Mouse (Mus musculus): ENCODE data around the gene Hexdc.

Hexdc gene

DNA sequence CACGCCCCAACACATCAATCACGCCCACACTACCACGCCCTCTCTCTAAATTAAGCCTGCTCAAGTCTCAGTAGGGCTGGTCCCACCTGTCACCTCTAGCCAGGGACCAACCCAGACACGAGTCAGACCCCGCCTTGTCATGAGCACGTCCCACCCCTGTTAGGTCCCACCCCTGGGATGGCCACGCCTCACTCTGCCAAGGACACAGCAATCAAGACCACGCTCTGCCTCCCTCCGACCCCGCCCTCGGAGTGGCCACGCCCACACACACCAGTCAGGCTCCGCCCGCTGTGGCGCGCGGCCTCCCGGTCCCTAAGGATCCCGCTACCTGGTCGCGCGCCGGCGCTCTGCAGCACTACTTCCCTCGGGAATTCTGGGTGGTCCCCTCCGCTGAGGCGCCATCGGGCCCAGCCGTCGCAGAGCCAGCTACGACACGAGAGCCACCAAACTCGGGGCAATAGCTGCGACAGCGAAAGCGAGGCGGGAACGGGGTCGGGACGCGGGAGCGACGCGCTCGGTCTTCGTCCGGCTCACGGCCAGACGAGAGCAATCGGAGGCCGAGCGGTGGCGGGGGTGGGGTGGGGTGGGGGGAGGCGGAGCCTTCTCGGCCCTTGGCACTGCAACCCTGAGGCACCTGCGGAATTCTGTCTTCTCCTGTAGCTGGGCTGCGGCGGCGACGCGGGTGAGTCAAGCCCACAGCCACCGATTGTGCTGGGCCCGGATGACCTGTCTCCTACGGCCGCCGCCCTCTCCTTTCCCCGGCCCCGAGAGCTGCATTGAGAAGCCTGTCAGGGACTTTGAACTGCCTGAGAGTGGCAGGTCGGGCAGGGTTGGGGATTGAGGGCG lies at the start of gene Hexdc, which contains the start of gene Ogfod3:
Gene Hexdc (plus strand): TSS at position 273 of the 846 bp plus-strand sequence.
Gene Ogfod3 (minus strand): TSS at position 551 of the 846 bp plus-strand sequence.
- DNase-seq, result peak; percentile 97 to 98

DNA sequence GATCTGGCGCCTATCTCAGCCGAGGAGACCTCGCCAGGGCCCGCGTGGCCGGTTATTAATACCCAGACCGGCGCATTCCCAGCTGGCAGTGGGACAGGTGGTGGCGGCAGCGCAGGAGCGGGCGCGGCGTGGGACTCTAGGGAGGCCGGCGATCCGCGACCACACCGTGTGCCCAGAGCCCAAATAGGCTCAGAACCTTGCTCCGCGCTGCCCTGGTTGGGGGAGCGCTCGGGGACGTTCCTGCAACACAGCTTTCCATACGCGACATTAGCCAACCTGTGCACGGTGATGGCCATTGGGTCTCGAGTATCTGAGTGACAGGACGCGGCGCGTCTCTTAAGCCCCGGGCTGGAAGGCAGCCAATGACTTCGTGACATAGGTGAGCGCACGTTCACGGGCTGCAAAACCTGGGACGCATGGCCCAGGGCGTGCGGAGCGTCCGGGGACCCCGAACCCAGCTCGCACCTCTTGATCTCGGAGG lies 47.8 kb upstream of the Hexdc start:
- DNase-seq, result peak; percentile 83 to 85

DNA sequence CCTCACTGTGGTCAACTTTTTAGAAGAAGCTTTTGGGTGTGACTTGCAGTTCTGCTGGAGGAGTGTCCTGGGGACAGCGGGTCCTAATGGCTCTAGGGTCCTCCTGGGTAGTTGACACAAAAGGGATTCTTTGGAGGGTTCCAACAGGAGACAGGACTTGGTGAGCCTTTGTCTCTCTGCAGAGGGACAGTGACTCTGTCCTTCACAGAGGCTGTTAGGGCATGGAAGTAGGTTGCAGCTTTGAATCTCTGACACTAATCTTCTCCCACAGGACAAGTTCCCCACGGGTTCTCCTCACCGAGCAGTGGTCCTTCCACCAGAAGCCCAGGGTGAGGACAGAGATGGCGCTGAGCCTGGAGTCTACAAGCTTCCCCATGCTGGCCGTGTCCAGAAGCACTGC lies 44.3 kb upstream of the Hexdc start, which contains the start of gene Uts2r:
Gene Uts2r (plus strand): TSS at position 301 of the 400 bp plus-strand sequence.
- no peak for DNase-seq

DNA sequence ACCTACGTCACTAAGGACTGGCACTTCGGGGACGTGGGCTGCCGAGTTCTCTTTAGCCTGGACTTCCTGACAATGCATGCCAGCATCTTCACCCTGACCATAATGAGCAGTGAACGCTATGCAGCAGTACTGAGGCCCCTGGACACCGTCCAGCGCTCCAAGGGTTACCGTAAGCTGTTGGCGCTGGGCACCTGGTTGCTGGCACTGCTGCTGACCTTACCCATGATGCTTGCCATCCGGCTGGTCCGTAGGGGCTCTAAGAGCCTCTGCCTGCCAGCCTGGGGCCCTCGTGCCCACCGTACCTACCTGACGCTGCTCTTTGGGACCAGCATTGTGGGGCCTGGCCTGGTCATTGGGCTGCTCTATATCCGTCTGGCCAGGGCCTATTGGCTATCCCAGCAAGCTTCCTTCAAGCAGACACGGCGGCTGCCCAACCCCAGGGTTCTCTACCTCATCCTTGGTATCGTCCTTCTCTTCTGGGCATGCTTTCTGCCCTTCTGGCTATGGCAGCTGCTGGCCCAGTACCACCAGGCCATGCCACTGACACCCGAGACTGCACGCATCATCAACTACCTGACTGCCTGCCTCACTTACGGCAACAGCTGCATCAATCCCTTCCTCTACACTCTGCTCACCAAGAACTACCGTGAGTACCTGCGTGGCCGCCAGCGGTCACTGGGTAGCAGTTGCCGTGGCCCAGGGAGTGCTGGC lies 43.4 kb upstream of the Hexdc start:
- peak; percentile 71 to 79 for DNase-seq

DNA sequence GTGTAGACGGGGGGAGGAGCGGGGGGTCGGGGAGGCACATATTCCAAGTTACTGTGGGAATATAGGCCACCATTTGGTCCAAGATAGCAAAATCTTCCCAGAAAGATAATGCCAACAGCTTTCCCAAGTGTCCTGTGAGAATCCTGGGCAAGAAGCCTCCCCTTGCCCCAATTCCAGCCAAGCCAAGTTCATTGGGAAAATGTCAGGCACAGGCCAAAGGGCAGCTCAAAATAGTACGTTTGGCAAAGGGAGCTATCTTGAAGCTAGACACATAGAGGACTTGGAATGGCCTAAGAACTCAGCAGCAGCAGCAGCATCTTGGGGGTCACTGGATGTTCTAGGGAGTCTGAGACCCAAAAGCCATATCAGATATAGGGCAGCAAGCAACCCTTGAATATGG lies 40.5 kb upstream of the Hexdc start:
- DNase-seq, result no peak

DNA sequence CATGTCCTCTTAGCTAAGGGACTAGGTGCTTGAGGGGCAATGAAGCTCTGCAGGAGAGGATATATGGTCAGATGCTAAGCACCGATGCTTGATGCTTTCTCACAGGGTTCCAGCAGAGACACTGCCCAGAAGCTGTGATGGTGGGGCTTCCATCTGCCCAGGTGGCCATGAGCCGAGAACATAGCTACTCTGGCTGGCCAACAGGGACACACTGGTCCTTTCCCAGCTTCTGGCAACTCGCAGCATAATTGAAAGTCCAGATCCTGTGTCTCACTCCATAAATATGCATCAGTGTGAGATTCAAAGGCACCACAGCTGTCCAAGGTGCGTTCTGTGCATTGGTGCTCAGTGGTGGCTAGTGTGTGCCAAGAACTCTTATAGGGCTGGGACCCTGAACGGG lies 31.0 kb upstream of the Hexdc start:
- DNase-seq, result no peak

DNA sequence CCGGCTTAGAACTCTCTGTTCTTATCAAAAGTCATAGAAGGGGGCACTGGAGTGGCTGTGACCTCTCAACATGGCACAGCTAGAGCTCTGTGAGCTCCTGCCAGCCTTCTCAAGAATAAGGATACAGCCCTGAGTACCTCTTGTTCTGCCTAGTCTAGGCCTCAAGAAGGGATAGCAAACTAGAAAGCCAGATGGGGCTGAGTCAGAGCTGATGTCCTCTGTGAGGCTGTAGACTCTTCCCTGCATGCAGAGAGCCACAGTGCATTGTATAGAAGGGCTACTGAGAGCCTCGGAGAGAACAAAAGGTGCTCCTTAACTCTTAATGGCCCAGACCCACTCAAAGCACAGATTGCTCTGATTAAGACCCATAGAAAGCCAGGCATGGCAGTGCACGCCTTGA lies 30.0 kb upstream of the Hexdc start:
- no peak for DNase-seq

DNA sequence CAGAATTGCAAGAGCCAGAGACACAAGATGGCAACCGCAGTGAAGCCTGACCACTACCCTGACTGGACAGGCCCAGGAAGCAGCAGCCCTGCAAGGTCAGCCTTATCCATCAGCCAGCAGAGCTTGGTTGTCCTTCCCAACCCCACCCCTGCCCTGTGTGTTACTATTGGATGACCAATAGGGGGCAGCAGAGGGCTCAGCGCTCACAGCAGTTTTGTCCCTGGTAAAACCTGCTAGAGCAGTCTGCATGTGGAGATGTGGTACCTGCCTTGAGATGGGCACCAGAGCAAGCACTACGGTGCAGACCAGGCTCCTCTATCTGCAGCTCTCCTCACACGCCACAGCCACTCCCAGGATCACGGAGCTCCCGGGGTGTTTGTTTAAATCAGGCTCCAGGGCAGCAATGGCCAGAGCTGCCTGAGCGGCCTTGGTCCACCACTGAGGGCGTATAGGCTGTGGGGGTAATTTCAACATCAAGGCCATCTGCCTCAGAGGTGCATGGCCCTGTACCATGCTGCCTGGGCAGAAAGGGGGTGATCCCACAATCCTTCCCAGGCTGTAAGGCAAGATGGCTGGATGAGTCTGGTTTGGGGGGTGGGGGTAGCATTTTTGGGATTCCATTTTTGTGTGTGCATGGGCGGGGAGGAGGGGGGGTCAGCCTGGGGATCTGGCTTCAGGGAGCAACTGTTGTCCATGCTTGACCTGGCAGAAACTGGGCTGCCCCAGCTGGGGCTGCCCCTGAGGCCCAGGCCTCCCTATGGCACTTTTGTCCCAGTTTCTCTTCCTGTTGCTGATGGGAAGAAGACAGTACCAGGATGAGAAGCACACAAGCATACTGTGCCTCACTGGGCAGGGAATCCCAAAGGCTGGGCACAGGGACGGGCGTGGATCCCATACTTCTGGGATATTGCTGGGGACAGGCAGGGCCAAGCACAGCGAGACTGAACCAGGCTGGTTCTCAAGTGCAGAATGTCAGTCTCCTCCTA lies 27.7 kb upstream of the Hexdc start:
- peak; percentile 82 to 84 for DNase-seq

DNA sequence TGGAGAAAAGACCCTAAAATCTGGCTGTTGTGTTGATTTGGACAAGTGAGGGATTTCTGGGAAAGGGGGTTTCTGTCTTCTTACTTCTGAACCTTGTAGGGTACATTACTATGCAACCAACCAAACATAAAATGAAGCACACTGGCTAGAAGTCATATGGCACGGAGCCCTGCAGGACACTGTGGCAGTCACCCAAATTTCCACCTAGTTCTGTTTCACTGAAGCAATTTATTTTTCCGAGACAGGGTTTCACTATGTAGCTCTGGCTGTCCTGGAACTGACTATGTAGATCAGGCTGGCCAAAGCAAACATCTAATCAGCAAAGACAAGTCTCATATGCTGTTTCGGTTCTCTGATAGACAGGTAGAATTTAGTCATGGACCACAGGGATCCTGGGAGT lies 14.6 kb upstream of the Hexdc start:
- peak; percentile 67 to 69 for DNase-seq

DNA sequence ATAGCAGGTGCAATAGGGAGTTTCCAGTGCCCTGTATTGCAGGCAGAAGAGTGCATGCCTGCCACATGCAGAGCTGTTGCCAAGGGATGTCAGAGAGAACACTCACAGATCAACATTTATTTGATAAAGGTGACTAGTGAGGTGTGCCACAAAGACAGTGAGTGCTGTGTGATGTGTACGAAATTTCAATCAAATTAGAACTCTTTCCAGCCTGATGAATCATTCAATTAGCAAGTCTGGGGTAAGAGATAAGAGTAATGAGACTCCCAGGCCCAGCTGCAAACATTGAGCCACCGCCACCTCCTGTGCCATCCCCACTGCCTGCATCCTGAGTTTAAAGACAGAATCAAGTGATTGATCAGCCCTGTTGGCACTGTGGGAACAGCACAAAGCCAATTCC lies 11.5 kb upstream of the Hexdc start:
- DNase-seq, result no peak

DNA sequence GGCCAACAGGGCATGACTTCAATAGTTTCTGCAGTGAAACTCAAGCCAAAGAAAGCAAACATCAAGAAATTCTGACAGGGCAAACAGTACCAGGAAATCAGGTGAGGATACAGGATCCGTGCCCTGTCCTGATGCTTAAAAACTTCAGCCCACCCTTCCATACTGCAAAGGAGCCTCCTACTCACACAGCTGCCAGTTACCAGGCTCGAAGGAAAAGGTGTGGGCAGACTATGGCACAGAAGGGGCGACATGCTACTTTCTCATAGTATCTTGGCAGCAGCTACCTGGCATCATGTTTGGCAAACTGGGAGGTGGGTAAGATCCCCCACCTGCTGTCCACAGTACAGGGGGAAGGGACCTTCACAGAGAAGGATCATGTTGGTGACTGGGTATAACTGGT lies 10.8 kb upstream of the Hexdc start:
- no peak for DNase-seq

DNA sequence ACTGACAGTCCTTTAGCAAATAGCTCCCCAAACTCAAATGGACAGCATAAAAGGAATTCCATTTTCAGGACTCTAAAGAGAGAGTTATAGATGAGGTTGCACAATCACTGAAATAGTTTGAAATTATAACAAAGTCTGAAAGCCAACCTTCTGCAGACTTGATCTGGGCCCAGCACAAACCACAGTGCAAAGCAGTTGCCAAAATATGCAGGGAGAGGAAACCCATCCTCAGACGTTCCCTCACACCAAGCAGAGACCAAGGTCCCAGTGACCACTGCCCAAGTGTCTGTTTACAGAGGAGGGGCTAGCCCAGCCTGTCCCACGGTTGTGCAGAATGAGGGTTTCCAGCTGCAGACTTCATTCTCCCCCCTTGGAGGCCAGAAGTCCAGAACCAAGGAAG lies 5.6 kb upstream of the Hexdc start:
- no peak for DNase-seq

DNA sequence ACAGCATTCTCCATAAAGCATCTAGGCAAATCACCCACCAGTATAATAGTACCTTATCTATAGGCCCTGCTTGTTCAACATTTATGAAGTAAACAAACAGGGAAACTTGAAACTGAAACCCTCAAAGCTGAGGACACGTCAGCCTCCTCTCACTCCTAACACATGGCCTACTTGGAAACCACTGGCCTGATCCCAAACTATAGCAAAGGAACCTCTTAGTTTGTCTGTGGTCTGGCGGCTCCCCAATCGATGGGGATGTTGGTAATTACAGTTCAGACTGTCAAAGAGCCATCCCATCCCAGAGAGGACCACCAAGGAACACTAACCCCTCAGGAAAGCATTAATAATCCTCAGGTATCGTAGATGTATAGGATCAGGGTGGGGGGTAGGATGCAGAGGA lies 4.4 kb upstream of the Hexdc start:
- no peak for DNase-seq

DNA sequence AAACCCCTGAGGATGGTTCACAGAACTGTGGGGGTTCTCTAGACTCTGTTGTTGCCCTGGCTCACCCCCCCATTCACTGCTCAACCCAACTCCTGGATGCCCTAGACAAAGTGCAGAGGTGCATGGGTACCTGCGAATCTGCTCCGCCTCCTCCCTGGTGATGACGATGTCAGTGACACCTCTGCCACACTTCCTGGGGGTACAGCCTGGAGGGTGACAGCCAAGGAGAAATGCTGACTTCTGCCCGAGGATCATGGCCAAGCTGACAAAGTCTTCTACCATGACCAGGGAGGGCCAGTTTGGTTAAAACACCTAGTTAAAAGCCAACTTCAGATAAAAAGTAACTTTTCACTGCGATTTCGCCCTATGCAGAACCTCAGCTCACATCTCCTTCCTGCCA lies 3.5 kb upstream of the Hexdc start:
- no peak for DNase-seq

DNA sequence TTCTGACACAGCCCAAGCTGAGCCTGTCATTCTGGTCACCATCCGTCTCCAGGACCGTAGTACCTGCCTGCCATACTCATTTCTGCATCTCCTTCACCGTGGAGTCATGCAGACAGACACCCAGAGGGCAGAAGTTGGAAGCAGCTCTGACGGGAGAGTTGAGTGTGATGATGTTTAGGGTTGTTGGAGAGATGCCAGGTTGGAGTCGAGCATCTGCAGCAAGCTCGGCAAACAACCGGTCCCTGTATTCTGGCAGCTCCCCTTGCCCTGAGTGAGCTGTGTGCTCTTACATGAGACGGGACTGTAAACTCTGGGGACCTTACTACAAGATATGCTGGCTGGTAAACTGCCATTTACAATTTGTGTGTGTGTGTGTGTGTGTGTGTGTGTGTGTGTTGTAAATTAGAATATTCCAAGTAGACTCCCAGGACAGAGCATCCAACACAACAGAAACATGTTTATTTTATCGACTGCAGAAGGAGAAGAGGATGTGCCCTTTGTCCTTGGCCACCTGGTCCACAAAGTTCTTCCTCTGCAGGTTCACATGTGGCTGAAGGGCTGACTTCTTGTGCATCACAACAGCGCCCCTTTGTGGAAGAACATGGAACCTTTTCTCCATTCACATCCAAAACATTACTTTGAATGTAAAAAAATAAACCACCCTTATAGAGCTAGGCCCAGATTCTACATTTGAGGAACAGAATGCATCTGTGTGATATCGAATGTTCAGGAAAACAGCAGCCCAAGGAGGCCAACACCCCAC lies 2.6 kb upstream of the Hexdc start:
- peak; percentile 66 to 77 for DNase-seq

DNA sequence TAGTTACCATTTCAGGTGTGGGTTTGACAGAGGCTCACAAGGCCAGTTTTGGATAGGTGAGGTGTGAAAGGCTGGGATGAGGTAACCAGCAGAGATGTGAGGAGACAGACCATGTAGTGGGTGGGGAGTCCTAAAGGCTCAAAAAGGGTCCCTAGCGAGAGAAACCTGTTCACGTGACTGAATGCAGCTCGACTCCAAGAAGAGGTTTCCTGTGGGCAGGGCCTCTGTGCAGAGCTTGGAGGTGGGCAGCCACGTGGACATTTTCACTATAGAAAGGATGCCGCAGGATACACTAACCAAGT lies 423 bp upstream of the Hexdc start:
- no peak for DNase-seq

DNA sequence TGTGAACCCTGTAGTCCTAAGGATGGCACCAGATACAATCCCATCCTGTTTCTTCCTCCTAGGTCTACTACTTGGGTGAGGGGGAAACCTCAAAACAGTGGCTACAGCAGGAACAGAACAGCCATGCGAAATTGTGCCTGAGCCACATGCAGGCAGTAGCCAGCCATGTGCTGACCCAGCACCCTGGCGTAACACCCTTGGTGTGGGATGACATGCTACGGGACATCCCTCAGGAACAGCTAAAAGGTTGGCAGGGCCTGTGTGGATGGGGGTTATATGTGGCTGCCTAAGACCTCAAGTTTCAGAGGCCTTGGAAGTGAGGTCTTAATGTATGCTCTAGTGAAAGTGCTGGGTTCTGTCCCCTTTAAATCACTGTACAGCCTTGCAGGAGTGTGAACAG lies 12.6 kb downstream of the Hexdc start:
- DNase-seq, result no peak

DNA sequence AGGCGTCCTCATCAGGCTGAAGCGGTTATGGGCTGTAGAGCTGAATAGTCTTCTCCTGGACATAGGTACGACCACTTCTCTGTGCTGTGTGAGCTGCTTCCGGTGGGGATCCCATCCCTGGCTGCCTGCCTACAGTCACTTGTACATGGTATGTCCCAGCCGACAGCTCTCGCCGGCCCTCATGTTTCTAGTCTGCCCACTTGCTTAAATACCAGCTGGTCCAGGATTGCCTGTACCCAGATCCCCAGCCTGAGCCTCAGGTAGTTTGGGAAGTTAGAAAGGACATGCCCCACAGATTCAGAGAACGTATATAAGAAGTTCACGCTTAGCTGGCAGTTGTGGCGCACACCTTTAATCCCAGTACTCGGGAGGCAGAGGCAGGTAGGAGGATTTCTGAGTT lies 15.5 kb downstream of the Hexdc start:
- no peak for DNase-seq

DNA sequence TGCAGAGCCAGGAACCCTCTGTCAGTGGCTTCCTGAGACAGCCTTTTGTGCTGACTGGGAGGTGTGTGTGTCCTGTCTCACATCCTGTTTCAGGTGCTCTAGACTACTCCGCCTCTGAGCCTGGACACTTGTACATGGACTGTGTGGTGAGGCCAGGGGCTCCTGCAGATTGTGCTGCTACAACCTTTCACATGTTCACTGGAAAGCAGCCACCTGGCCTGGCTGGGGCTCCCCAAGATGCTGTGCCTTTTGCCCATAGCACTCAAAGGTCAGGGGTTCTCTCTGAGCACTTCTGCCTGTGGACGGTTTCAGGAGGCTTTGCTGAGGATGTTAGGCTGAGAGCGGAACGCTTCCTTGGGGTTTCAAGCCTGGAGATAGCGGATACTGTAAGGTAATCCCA lies 16.5 kb downstream of the Hexdc start:
- no peak for DNase-seq

DNA sequence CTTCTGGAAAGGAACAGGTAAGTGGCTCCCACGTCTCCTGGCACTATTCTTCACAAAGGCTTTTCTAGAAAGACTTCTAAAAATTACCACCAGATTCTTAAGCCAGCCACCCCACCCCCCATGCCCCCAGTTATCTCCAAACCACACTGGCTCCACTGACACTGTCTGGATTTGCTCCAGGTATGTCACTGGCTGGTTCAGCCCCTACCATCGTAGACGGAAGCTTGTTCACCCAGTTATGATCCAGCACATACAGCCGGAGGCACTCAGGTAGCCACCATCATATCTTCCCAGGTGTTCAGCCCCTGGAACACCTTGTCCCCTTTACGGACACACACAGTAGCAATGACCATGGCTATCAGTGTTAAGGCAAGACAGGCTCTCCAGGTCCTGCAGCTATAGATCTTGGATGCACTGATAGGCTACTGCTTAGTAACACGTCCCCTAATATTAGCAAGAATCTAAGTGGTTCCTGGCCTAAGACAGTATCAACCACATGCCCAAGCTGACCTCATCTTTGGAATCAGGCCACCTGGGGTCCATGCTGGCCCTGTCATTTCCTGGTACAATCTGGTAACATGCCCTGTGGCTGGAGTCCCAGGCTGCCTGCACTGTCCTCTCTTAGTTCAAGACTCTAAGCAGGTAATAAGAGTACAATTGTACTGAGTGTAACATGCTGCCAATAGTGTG lies 17.2 kb downstream of the Hexdc start:
- peak; percentile 71 to 81 for DNase-seq

Measured in cerebellum, postnatal 10 days (tissue).